Mouse (Mus musculus): ENCODE results near the gene Myg1. TPM values are rescaled to one million over a fixed set of nuclear protein-coding genes. Genes with fewer than 3 reads are reported as not detected.
A peak's percentile ranks its signal among the peaks of the same experiment; 100 is the strongest.
"Not testable (repeated sequence)": the region's sequence is repeated elsewhere in the genome, so short reads cannot be mapped to it uniquely, and the experiment has no call there.

The Myg1 gene
- polyA plus RNA-seq, 1 experiment from 2014 or later = 88.1 TPM

DNA sequence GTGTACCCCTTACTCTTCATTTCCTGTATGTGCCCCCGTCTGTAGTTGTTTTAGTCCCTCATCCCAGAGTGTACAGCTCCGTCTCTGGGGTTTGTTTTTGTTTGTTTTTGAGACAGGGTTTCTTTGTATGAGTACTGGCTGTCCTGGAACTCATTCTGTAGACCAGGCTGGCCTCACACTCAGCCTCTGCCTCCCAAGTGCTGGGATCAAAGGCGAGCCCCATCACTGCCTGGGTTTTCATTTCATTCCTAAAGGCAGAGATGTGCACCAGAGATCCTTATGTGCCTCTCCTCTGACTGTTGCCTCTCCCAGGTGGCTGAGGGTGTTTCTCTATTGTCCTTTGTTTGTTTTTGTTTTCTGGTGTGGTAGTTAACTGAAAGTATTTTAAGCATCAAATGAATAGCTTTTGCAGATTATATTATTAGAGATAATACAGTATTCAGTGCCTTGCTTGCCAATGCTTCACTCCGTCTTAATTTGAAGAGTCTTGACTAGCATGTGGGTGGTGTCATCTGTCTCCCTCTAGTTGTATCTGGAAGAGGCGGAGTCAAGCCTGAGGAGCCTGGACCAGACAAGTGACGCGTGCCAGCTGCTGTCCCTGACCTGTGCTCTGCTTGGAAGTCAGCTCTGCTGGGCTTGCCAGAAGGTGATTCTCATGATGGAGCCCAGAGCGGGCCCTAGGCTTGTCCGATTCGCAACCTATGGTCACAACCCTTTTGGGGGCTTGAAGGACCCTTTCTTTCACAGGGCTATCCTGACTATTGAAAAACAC, 21.2 kb upstream of the Myg1 start:
- Histone ChIP-seq H3K9me3 (ENCODE audit: control insufficient read depth, low read length) (no peaks in the 10 kb centered on the region), H3K27me3 (replicated peaks; ENCODE audit: control insufficient read depth, insufficient read depth, low read length) (no peaks in the 10 kb centered on the region), H3K27ac (ENCODE audit: low read depth, low read length) (no peak overlapping the region), H3K4me2 (ENCODE audit: low read length) (no peak overlapping the region), H3K36me3 (ENCODE audit: control insufficient read depth, insufficient read depth, low read length) (no peaks in the 10 kb centered on the region), H3K4me3 (ENCODE audit: low read length) (no peak overlapping the region), H3K4me1 (ENCODE audit: control insufficient read depth, insufficient read depth, low read depth, low read length) (no peaks in the 10 kb centered on the region), H3K9ac (ENCODE audit: low read depth, low read length) (no peak overlapping the region)
- ATAC-seq = no peak
- 81% methylated on average over 10 of the region's 10 CpGs for WGBS

GRCm38 (mm10) chr15:102311489-102311888, 20.0 kb upstream of the Myg1 start:
- no peak overlapping the region for H3K27ac ChIP-seq (ENCODE audit: low read depth, low read length)
- no peaks in the 10 kb centered on the region for H3K4me1 ChIP-seq (ENCODE audit: control insufficient read depth, insufficient read depth, low read depth, low read length)
- no peaks in the 10 kb centered on the region for H3K36me3 ChIP-seq (ENCODE audit: control insufficient read depth, insufficient read depth, low read length)
- no peak for ATAC-seq
- H3K9me3 ChIP-seq (ENCODE audit: control insufficient read depth, low read length) = no peaks in the 10 kb centered on the region
- H3K4me3 ChIP-seq (ENCODE audit: low read length) = no peak overlapping the region
- H3K27me3 ChIP-seq (replicated peaks; ENCODE audit: control insufficient read depth, insufficient read depth, low read length) = no peaks in the 10 kb centered on the region
- no peak overlapping the region for H3K9ac ChIP-seq (ENCODE audit: low read depth, low read length)
- H3K4me2 ChIP-seq (ENCODE audit: low read length) = no peak overlapping the region

DNA sequence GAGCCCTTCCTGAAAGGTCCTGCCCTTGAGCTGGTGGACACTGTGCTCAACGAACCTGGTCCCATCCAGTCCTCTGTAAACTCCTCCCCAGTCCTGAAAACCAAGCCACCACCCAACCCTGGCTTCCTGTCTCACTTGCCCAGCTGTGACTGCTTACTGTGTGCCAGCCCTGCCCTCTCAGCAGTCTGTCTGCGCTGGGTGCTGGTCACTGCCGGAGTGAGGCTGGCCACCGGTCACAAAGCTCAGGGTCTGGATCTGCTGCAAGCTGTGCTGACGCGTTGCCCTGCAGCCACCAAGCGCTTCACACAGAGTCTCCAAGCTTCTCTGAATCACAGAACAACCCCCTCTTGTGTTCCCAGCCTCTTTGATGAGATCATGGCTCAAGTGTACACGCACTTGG, 16.2 kb upstream of the Myg1 start:
- Histone ChIP-seq H3K27ac (ENCODE audit: low read depth, low read length) (no peak overlapping the region), H3K4me2 (ENCODE audit: low read length) (no peak overlapping the region), H3K27me3 (replicated peaks; ENCODE audit: control insufficient read depth, insufficient read depth, low read length) (no peaks in the 10 kb centered on the region), H3K9ac (ENCODE audit: low read depth, low read length) (no peak overlapping the region), H3K9me3 (ENCODE audit: control insufficient read depth, low read length) (no peaks in the 10 kb centered on the region), H3K4me1 (ENCODE audit: control insufficient read depth, insufficient read depth, low read depth, low read length) (no peaks in the 10 kb centered on the region), H3K4me3 (ENCODE audit: low read length) (no peak overlapping the region), H3K36me3 (ENCODE audit: control insufficient read depth, insufficient read depth, low read length) (no peaks in the 10 kb centered on the region)
- ATAC-seq = no peak
- 91% methylated on average over 8 of the region's 8 CpGs for WGBS

DNA sequence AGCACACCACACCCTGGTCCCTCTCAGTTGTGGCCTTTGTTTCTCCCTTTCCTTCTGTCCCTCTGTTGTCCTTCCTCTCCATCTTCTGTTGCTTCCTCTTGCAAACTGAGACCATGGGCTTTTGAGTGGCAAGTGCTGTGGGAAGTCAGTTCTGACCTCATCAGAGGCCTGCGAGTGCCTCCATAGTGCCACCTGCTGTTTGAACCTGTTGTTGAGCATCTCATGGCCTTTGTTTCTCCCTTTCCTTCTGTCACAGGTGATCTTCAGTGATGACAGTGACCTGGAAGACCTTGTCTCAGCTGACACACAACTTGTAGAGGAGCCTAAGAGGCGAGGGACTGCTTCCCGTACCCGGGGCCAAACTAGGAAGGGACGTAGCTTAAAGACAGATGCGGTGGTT, 15.2 kb upstream of the Myg1 start:
- Histone ChIP-seq H3K9ac (ENCODE audit: low read depth, low read length) (no peak overlapping the region), H3K4me1 (ENCODE audit: control insufficient read depth, insufficient read depth, low read depth, low read length) (no peaks in the 10 kb centered on the region), H3K36me3 (ENCODE audit: control insufficient read depth, insufficient read depth, low read length) (no peaks in the 10 kb centered on the region), H3K27ac (ENCODE audit: low read depth, low read length) (no peak overlapping the region), H3K4me2 (ENCODE audit: low read length) (no peak overlapping the region), H3K27me3 (replicated peaks; ENCODE audit: control insufficient read depth, insufficient read depth, low read length) (no peaks in the 10 kb centered on the region), H3K4me3 (ENCODE audit: low read length) (no peak overlapping the region), H3K9me3 (ENCODE audit: control insufficient read depth, low read length) (no peaks in the 10 kb centered on the region)
- ATAC-seq = peak; percentile 42; the same call in 1 of the 2 replicates
- WGBS = 87% methylated on average over 6 of the region's 6 CpGs

DNA sequence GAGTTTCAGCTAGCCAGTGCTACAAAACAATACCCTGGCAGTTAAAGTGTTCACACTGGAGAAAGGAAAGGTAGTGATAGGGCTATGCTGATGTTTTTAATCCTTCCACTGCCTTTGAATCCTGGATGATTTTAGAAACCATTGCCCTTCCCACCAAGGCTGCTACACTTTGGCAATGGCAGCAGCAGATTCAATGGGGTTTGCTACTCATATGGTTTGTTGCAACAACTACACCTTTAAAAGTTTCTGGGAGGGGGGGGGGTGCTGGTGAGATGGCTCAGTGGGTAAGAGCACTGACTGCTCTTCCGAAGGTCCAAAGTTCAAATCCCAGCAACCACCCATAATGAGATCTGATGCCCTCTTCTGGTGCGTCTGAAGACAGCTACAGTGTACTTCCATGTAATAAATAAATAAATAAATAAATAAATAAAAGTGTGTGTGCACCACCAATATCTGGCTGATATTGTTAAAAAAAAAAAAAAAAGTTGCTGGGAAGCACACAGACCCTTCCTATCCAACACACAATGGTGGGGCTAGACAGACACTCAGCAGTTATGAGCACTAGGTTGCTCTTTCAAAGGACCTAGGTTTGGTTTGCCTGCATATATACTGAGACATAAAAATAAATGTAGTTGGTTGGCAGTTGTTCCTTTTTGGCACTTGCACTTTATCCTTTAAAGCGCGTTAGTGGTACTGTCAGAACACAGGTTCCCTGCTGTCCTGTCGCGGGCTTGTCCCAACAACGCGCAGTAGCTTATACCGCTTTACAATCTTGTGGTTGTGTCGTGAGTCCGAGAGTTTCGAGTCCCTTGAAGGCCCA, 6.6 kb upstream of the Myg1 start:
- Histone ChIP-seq H3K4me1 (ENCODE audit: control insufficient read depth, insufficient read depth, low read depth, low read length) (peaks cover 10% of the 10 kb centered on the region), H3K27ac (ENCODE audit: low read depth, low read length) (no peak overlapping the region), H3K4me2 (ENCODE audit: low read length) (peak overlapping the region; percentile 53), H3K4me3 (ENCODE audit: low read length) (no peak overlapping the region), H3K9ac (ENCODE audit: low read depth, low read length) (no peak overlapping the region), H3K36me3 (ENCODE audit: control insufficient read depth, insufficient read depth, low read length) (peaks cover 3% of the 10 kb centered on the region), H3K27me3 (replicated peaks; ENCODE audit: control insufficient read depth, insufficient read depth, low read length) (no peaks in the 10 kb centered on the region), H3K9me3 (ENCODE audit: control insufficient read depth, low read length) (no peaks in the 10 kb centered on the region)
- 75% methylated on average over 12 of the region's 12 CpGs for WGBS
- no peak for ATAC-seq

GRCm38 (mm10) chr15:102326022-102326576, 5.4 kb upstream of the Myg1 start, which contains the start of gene Pfdn5:
TSS of gene Pfdn5 (plus strand) at chr15:102326116.
- H3K4me2 ChIP-seq (ENCODE audit: low read length) = peak within 1 kb of the TSS; percentile 73
- H3K27me3 ChIP-seq (replicated peaks; ENCODE audit: control insufficient read depth, insufficient read depth, low read length) = no peaks in the 10 kb centered on the region
- peak within 1 kb of the TSS; percentile 78 for H3K27ac ChIP-seq (ENCODE audit: low read depth, low read length)
- ATAC-seq = peak; percentile 95
- H3K4me1 ChIP-seq (ENCODE audit: control insufficient read depth, insufficient read depth, low read depth, low read length) = peaks cover 10% of the 10 kb centered on the region
- 0% methylated on average over 40 of the region's 40 CpGs for WGBS
- no peaks in the 10 kb centered on the region for H3K9me3 ChIP-seq (ENCODE audit: control insufficient read depth, low read length)
- H3K9ac ChIP-seq (ENCODE audit: low read depth, low read length) = peak within 1 kb of the TSS; percentile 82
- peak within 1 kb of the TSS; percentile 83 for H3K4me3 ChIP-seq (ENCODE audit: low read length)
- H3K36me3 ChIP-seq (ENCODE audit: control insufficient read depth, insufficient read depth, low read length) = peaks cover 10% of the 10 kb centered on the region

- Histone ChIP-seq H3K36me3 (ENCODE audit: control insufficient read depth, insufficient read depth, low read length) (peaks cover 10% of the 10 kb centered on the region), H3K27me3 (replicated peaks; ENCODE audit: control insufficient read depth, insufficient read depth, low read length) (no peaks in the 10 kb centered on the region), H3K9ac (ENCODE audit: low read depth, low read length) (peak overlapping the region; percentile 82), H3K4me1 (ENCODE audit: control insufficient read depth, insufficient read depth, low read depth, low read length) (peaks cover 14% of the 10 kb centered on the region), H3K27ac (ENCODE audit: low read depth, low read length) (no peak overlapping the region), H3K9me3 (ENCODE audit: control insufficient read depth, low read length) (no peaks in the 10 kb centered on the region), H3K4me2 (ENCODE audit: low read length) (peak overlapping the region; percentile 73), H3K4me3 (ENCODE audit: low read length) (peak overlapping the region; percentile 83)
- no peak for ATAC-seq
- WGBS = 69% methylated on average over 8 of the region's 8 CpGs
Observed at GRCm38 (mm10) chr15:102326892-102327291, 4.6 kb upstream of the Myg1 start.

- Histone ChIP-seq H3K27ac (ENCODE audit: low read depth, low read length) (no peak overlapping the region), H3K9ac (ENCODE audit: low read depth, low read length) (no peak overlapping the region), H3K4me1 (ENCODE audit: control insufficient read depth, insufficient read depth, low read depth, low read length) (peaks cover 17% of the 10 kb centered on the region), H3K27me3 (replicated peaks; ENCODE audit: control insufficient read depth, insufficient read depth, low read length) (no peaks in the 10 kb centered on the region), H3K4me3 (ENCODE audit: low read length) (no peak overlapping the region), H3K36me3 (ENCODE audit: control insufficient read depth, insufficient read depth, low read length) (peaks cover 32% of the 10 kb centered on the region), H3K4me2 (ENCODE audit: low read length) (no peak overlapping the region), H3K9me3 (ENCODE audit: control insufficient read depth, low read length) (no peaks in the 10 kb centered on the region)
- 83% methylated on average over 8 of the region's 8 CpGs for WGBS
- ATAC-seq = no peak
Observed at GRCm38 (mm10) chr15:102335254-102335653, 3.7 kb downstream of the Myg1 start.

DNA sequence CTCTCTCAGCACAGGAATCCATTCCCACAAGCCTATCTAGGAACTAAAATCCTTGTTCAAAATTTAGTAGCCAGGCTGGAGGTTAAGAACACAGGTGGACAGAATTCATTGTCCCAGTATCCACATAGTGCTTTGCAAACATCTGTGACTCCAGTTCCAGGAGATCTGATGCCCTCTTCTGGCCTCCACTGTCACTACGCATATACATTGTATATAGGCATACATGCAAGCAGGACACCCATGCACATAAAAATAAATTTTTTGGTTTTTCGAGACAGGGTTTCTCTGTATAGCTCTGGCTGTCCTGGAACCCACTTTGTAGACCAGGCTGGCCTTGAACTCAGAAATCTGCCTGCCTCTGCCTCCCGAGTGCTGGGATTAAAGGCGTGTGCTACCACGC, 4.4 kb downstream of the Myg1 start:
- 96% methylated on average over 5 of the region's 5 CpGs for WGBS
- H3K4me2 ChIP-seq (ENCODE audit: low read length); H3K4me3 ChIP-seq (ENCODE audit: low read length); H3K27ac ChIP-seq (ENCODE audit: low read depth, low read length); H3K27me3 ChIP-seq (replicated peaks; ENCODE audit: control insufficient read depth, insufficient read depth, low read length); ATAC-seq; H3K9me3 ChIP-seq (ENCODE audit: control insufficient read depth, low read length); H3K9ac ChIP-seq (ENCODE audit: low read depth, low read length): not testable (repeated sequence)
- Histone ChIP-seq H3K36me3 (ENCODE audit: control insufficient read depth, insufficient read depth, low read length) (peaks cover 29% of the 10 kb centered on the region), H3K4me1 (ENCODE audit: control insufficient read depth, insufficient read depth, low read depth, low read length) (peaks cover 17% of the 10 kb centered on the region)
